Mouse (Mus musculus) pancreas, adult 10 weeks (tissue): ENCODE measurements around the gene Pth. TPM values are rescaled to one million over a fixed set of nuclear protein-coding genes. Genes with fewer than 3 reads are reported as not detected.

Experiments
- polyA plus RNA-seq: library from polyadenylated mRNA; stranded (reverse); fragments of 350-450 nt; fragmentation: Illumina TruSeq; extraction: RNeasy Lipid Tissue Mini Kit (QIAGEN cat#74804); gene quantifications from one replicate; pipeline ENCODE4 v1.2.3, GENCODE M21; 2015; ENCODE audit warnings: low read depth, low replicate concordance; ENCODE audit not compliant: insufficient read depth

Pth gene
- not detected for polyA plus RNA-seq

DNA sequence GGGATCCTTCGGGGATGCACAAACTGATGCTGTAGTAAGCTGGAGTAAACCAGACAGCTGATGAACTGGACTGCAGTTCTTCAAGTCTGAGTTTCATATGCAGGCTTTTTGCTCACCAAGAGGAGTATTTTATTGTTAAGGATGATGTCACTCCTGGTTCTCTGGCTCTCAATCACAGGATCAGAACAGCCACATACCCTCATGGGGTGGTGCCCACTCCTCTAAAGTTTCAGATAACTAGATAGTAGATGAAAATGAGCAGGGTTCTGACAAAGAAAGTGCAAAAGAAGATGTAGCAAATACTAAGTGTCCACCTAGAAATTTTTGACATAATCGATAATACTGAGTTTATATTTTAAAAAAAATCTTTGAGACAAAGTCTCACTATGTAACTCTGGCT, at the start of gene Pth:
Gene Pth, minus strand, starts transcription at position 101 of the 400 bp plus-strand sequence.

DNA sequence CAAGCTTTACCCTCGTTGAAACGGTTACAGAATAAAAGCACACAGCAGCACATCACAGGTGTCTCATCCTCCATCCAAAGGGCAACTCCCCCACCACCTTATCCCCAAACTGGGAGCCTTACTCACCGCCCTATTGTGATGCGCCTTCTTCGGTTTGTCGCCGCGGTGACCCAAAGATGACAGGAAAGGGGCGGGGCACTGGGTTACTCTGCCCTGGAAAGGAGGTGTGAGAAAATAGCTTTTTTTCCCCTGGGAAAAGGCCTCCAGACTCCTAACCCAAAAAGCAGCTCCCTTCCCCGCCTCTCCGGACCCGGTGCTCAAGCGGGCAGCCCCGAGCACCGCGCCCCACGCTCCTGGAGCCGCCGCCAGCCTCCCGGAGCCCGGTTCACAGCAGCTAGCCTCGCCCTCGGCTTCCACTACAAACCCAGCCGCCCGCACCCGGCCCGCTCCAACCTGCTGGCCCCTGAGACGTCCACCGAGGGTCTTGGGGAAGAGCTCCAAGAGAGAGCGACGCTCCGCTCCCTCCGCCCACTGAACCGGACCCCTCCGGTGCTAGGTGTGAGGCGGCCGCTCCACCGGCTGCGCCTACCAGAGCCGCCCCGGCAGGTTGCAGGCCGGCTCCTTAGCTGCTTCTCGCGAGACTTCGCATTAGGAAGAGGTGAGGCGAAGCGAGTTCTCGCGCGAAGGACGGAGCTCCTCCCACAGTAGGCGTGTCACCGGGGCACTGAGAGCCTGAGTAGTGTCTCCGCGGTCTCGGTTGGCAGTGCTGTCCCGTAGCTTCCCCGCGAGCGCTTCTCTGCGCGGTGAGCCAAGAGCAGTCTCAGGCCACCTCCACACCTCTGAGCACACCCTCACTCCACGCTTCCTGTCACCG, 19.4 kb downstream of the Pth start, which contains the start of gene Btbd10:
Gene Btbd10, minus strand, starts transcription at position 647 of the 874 bp plus-strand sequence.

Other genes with a start within 250 kb of the Pth start
- 12.0 TPM for gene Arntl, start 181.1 kb downstream of the Pth start, polyA plus RNA-seq
- gene Btbd10, start 19.2 kb downstream of the Pth start, polyA plus RNA-seq: 3.5 TPM
- gene Far1, start 125.3 kb upstream of the Pth start, polyA plus RNA-seq: 8.0 TPM